Mouse (Mus musculus): ENCODE measurements around the gene Prm2.

Prm2 gene

GRCm38 (mm10) chr16:10796034-10796433 lies at the start of gene Prm2:
Gene Prm2, minus strand, starts transcription at chr16:10796134.
- DNase-seq, result no peak

- no peak for DNase-seq
These were observed 48.4 kb upstream of the Prm2 start for GRCm38 (mm10) chr16:10844319-10844670.

- DNase-seq, result peak; percentile 69 to 83
These were observed 47.8 kb upstream of the Prm2 start for GRCm38 (mm10) chr16:10843486-10844318.

- no peak for DNase-seq
These were observed 46.4 kb upstream of the Prm2 start for GRCm38 (mm10) chr16:10842282-10842855.

GRCm38 (mm10) chr16:10840018-10840417 lies 44.1 kb upstream of the Prm2 start:
- DNase-seq, result no peak

- no peak for DNase-seq
These were observed 42.7 kb upstream of the Prm2 start for GRCm38 (mm10) chr16:10838487-10839245.

- peak; percentile 51 to 69 for DNase-seq
These were observed 42.0 kb upstream of the Prm2 start for GRCm38 (mm10) chr16:10837903-10838302.

GRCm38 (mm10) chr16:10837250-10837649 lies 41.3 kb upstream of the Prm2 start:
- DNase-seq, result no peak

- DNase-seq, result peak; percentile 60 to 82
These were observed 40.5 kb upstream of the Prm2 start for GRCm38 (mm10) chr16:10836388-10836787.

- DNase-seq, result peak; percentile 81 to 83
These were observed 39.1 kb upstream of the Prm2 start, which contains the start of gene Rmi2 for GRCm38 (mm10) chr16:10834911-10835587. Gene Rmi2, plus strand, starts transcription at chr16:10835059.

GRCm38 (mm10) chr16:10834542-10834910 lies 38.6 kb upstream of the Prm2 start:
- DNase-seq, result no peak

- DNase-seq, result peak in 1 of 2 experiments; percentile 33
These were observed 32.5 kb upstream of the Prm2 start for GRCm38 (mm10) chr16:10828461-10828805.

GRCm38 (mm10) chr16:10827766-10828460 lies 32.0 kb upstream of the Prm2 start:
- DNase-seq, result peak in 1 of 2 experiments; percentile 43

GRCm38 (mm10) chr16:10827269-10827668 lies 31.3 kb upstream of the Prm2 start:
- DNase-seq, result peak in 1 of 2 experiments; percentile 46

GRCm38 (mm10) chr16:10825840-10826239 lies 29.9 kb upstream of the Prm2 start:
- DNase-seq, result no peak

- DNase-seq, result no peak
These were observed 28.6 kb upstream of the Prm2 start for GRCm38 (mm10) chr16:10824536-10824935.

- no peak for DNase-seq
These were observed 25.5 kb upstream of the Prm2 start for GRCm38 (mm10) chr16:10821387-10821786.

- DNase-seq, result no peak
These were observed 24.0 kb upstream of the Prm2 start for GRCm38 (mm10) chr16:10819966-10820365.

GRCm38 (mm10) chr16:10818579-10819135 lies 22.7 kb upstream of the Prm2 start:
- no peak for DNase-seq

- no peak for DNase-seq
These were observed 18.9 kb upstream of the Prm2 start for GRCm38 (mm10) chr16:10814864-10815263.

GRCm38 (mm10) chr16:10813726-10814125 lies 17.8 kb upstream of the Prm2 start:
- DNase-seq, result no peak

- DNase-seq, result no peak
These were observed 17.0 kb upstream of the Prm2 start, which contains the start of gene Gm11172 for GRCm38 (mm10) chr16:10812865-10813371. Gene Gm11172, plus strand, starts transcription at chr16:10812915.

Data from thymus, adult 18-20 months (tissue).